Mouse (Mus musculus): ENCODE data around the gene Ugt1a6b.
"Not testable (repeated sequence)": the region's sequence is repeated elsewhere in the genome, so short reads cannot be mapped to it uniquely, and the experiment has no call there.

Gene Ugt1a6b

GRCm38 (mm10) chr1:88205294-88205922 lies 102.4 kb downstream of the Ugt1a6b start, which contains the start of gene Dnajb3:
Dnajb3 (minus strand) TSS chr1:88205782.
- peak; percentile 79 for DNase-seq

GRCm38 (mm10) chr1:88206843-88207479 lies 103.9 kb downstream of the Ugt1a6b start:
- no peak for DNase-seq

GRCm38 (mm10) chr1:88211812-88212211 lies 108.8 kb downstream of the Ugt1a6b start, which contains the start of gene Ugt1a1:
Ugt1a1 (plus strand) TSS chr1:88211959.
- no peak for DNase-seq

- no peak for DNase-seq
These were observed 109.4 kb downstream of the Ugt1a6b start for GRCm38 (mm10) chr1:88212341-88213045.

- no peak for DNase-seq
These were observed 110.0 kb downstream of the Ugt1a6b start for GRCm38 (mm10) chr1:88213061-88213460.

GRCm38 (mm10) chr1:88213766-88214461 lies 110.9 kb downstream of the Ugt1a6b start:
- no peak for DNase-seq

GRCm38 (mm10) chr1:88214462-88214952 lies 111.5 kb downstream of the Ugt1a6b start:
- no peak for DNase-seq

- DNase-seq, result no peak
These were observed 112.7 kb downstream of the Ugt1a6b start for GRCm38 (mm10) chr1:88215466-88216380.

GRCm38 (mm10) chr1:88216551-88216950 lies 113.5 kb downstream of the Ugt1a6b start:
- no peak for DNase-seq

GRCm38 (mm10) chr1:88217144-88217543 lies 114.1 kb downstream of the Ugt1a6b start:
- DNase-seq, result no peak

GRCm38 (mm10) chr1:88217576-88217975 lies 114.5 kb downstream of the Ugt1a6b start:
- DNase-seq, result no peak

- no peak for DNase-seq
These were observed 115.0 kb downstream of the Ugt1a6b start for GRCm38 (mm10) chr1:88218051-88218450.

GRCm38 (mm10) chr1:88218591-88218990 lies 115.5 kb downstream of the Ugt1a6b start:
- no peak for DNase-seq

- DNase-seq, result no peak
These were observed 116.0 kb downstream of the Ugt1a6b start for GRCm38 (mm10) chr1:88219054-88219453.

- DNase-seq, result no peak
These were observed 117.3 kb downstream of the Ugt1a6b start for GRCm38 (mm10) chr1:88220336-88220735.

GRCm38 (mm10) chr1:88222216-88222615 lies 119.2 kb downstream of the Ugt1a6b start:
- DNase-seq, result no peak

- DNase-seq, result not testable (repeated sequence)
These were observed 120.0 kb downstream of the Ugt1a6b start for GRCm38 (mm10) chr1:88223011-88223515.

- no peak for DNase-seq
These were observed 120.5 kb downstream of the Ugt1a6b start for GRCm38 (mm10) chr1:88223591-88223990.

- DNase-seq, result no peak
These were observed 121.2 kb downstream of the Ugt1a6b start for GRCm38 (mm10) chr1:88224029-88224776.

GRCm38 (mm10) chr1:88225301-88225700 lies 122.2 kb downstream of the Ugt1a6b start:
- DNase-seq, result not testable (repeated sequence)

GRCm38 (mm10) chr1:88225741-88226140 lies 122.7 kb downstream of the Ugt1a6b start:
- DNase-seq, result no peak
